Mouse (Mus musculus): ENCODE data around the gene Fchsd2. TPM values are rescaled to one million over a fixed set of nuclear protein-coding genes. Genes with fewer than 3 reads are reported as not detected.

Fchsd2 gene
- polyA plus RNA-seq (2015; fragmentation: Nextera tagmentation; extraction: Ambion mirVana): 14.8 and 15.8 TPM in 2 replicates

DNA sequence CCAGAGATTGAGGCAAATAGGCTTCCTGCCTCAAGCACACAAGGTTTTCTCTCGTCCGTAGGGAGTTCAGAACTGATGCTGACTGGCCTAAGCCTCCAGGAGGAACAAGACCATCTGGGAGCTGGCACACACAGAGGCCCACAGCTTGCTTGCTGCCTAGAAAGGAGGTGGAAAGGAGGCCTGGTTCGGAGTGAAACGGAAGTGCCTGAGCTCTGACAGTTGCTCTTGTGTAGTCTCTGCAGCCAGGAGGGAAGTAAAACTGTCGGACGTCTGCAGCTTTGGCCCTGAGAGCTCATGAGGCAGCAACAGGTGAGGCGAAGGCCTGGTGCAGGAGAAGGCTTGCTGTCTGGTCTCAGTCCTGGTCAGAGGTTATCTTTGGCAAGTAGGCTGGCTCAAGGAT is at the start of gene Fchsd2:
Fchsd2 (plus strand) TSS at position 246 of the 400 bp plus-strand sequence.
- H3K4me1 ChIP-seq (replicated peaks): peaks cover 49% of the 10 kb centered on the region
- ATAC-seq (replicated peaks; ENCODE audit: insufficient number of reproducible peaks, insufficient read depth, low FRiP score, low read depth): no peak
- H3K27ac ChIP-seq: peak within 1 kb of the TSS; percentile 39; the same call in 1 of the 2 replicates
- H3K27me3 ChIP-seq: no peaks in the 10 kb centered on the region
- H3K9ac ChIP-seq: no peak within 1 kb of the TSS
- WGBS: 56% methylated on average over 7 of the region's 7 CpGs
- H3K4me2 ChIP-seq: peak within 1 kb of the TSS; percentile 4; the same call in 1 of the 2 replicates
- H3K9me3 ChIP-seq (replicated peaks): no peaks in the 10 kb centered on the region
- H3K4me3 ChIP-seq: no peak within 1 kb of the TSS
- H3K36me3 ChIP-seq: no peaks in the 10 kb centered on the region

DNA sequence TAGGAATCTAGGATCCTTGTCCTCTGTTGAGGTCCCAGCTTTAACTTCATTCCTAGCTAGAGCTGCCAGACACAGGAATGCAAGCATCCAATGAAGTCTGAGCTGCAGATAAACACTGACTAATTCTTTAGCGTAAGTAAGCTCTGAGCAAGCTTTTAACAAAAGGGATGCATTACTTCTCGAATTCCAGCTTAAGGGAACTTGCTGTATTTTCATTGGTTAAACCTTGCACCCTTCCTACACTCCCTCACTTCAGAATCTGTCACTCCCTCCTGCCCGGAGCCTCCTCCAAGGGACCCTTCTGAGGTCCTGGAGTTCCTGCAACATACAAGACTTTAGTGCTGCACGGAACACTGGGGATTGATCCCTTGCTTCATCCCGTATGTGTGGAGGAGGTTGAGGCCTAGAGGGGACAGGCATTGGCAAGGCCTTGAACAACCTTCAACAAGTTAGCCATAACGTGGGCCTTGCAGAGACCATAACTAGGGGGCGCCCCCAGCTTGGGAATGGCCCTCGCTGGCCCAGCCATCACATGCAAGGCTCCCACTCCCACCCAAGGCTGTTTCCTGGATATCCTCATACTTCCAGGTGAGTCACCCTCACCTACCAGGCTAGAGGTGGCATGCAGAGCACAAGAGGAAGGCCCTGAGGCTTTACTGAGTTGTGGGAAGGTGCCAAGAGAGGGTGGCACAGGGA is 48.7 kb upstream of the Fchsd2 start:
- Histone ChIP-seq H3K9ac (no peak overlapping the region), H3K4me1 (replicated peaks) (peaks cover 23% of the 10 kb centered on the region), H3K4me3 (no peak overlapping the region), H3K27ac (no peak overlapping the region), H3K36me3 (no peaks in the 10 kb centered on the region), H3K27me3 (no peaks in the 10 kb centered on the region), H3K9me3 (replicated peaks) (no peaks in the 10 kb centered on the region), H3K4me2 (no peak overlapping the region)
- no peak for ATAC-seq (replicated peaks; ENCODE audit: insufficient number of reproducible peaks, insufficient read depth, low FRiP score, low read depth)
- WGBS: 60% methylated on average over 8 of the region's 8 CpGs

DNA sequence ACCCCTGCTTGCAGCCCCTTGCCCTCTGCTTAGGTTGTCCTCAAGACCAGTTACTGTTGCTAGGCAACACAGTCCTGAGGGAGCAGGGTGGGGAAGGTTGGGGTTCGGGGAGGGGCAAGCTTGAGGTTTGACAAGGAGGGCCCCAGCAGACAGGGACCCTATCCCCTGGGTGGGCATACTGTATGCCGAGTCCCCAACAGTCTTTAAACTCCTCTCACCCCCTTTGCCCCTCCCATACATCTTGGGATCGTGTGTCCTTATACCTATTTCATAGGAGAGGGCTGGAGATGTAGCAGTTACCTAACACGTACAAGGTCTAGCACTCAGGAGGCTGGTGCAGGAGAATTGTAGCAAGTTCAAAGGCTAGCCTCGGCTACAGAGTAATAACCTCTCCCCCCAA is 44.4 kb upstream of the Fchsd2 start:
- ATAC-seq (replicated peaks; ENCODE audit: insufficient number of reproducible peaks, insufficient read depth, low FRiP score, low read depth): no peak
- H3K4me2 ChIP-seq: no peak overlapping the region
- H3K4me1 ChIP-seq (replicated peaks): peaks cover 27% of the 10 kb centered on the region
- no peaks in the 10 kb centered on the region for H3K36me3 ChIP-seq
- H3K4me3 ChIP-seq: no peak overlapping the region
- H3K9ac ChIP-seq: no peak overlapping the region
- H3K9me3 ChIP-seq (replicated peaks): no peaks in the 10 kb centered on the region
- no peak overlapping the region for H3K27ac ChIP-seq
- no peaks in the 10 kb centered on the region for H3K27me3 ChIP-seq
- 75% methylated on average over 5 of the region's 5 CpGs for WGBS

DNA sequence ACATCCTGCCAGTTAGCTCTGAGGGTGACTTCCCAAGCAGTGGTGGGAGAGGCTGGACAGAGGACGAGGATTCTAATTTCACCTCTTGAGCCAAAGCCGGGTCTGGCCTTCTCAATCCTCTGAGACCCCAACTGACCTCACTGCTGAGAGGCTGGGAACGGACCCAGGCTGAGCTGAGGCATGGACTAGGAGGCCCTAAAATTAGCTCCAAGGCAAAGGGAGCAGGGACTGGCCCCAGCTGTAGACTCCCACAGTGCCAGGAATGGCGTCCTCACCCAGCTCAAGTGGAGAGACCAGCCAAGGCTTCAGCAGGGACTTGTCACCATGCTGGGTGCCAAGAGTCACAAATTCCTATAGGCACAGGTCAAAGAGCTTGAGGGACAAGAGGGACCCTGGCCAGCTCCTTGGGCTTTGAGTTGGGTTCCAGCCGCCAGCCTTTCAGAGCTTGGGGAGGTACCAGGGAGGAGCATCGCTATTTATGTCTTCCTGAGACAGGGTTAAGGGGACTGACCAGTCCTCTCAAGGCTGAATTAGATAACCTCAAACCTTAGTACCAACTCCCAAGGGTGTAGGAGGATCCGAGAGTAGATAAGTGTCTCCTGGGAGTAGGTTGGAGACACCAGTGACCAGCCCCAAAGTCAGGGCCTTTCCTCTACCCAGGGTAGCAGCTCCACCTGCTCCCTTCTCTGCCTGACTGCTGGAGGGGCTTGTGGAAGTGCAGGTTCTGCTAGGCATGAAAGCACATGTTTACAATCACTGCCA is 43.2 kb upstream of the Fchsd2 start:
- Histone ChIP-seq H3K9ac (no peak overlapping the region), H3K27me3 (no peaks in the 10 kb centered on the region), H3K27ac (no peak overlapping the region), H3K9me3 (replicated peaks) (no peaks in the 10 kb centered on the region), H3K4me3 (no peak overlapping the region), H3K36me3 (no peaks in the 10 kb centered on the region), H3K4me2 (no peak overlapping the region), H3K4me1 (replicated peaks) (peaks cover 22% of the 10 kb centered on the region)
- ATAC-seq (replicated peaks; ENCODE audit: insufficient number of reproducible peaks, insufficient read depth, low FRiP score, low read depth): no peak
- WGBS: 56% methylated on average over 7 of the region's 7 CpGs

DNA sequence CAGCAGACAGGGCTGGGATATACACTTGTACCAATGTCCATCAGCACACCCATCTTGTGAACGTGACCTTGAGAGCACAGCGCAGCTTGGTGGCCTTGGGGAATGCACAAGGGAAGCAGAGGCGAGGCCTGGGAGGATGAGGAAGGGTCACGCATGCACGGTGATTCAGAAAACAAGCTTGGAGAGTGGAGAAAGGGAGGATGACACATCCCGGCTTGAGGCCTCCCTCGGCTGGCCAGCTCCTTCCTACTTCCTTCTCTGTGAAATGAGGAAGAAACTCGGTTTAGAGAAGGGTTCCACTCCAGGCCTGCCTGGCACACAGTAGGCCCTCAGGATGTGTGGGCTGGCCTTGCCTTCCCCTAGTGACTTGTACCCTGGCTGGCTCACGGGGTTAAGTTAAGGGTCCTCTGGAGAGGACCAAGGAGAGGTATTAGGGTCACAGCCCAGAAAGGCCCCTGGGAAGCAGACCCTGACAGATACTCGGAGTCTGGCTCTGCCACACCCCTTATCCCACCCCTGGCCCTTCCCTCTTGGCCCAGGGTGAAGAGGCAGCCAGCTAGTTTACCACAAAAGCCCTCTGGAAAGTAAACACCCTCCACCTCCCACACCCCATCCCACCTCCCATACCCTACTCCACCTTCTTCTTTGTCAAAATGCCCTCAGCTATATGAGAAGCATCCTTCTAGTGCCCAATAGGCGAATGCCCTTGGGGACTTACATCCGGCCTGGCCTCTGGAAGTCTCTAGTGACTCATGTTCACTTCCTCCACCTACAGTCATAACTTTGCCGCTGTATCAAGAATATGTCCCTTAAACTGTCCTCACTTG is 41.7 kb upstream of the Fchsd2 start:
- no peaks in the 10 kb centered on the region for H3K27me3 ChIP-seq
- H3K36me3 ChIP-seq: no peaks in the 10 kb centered on the region
- no peak overlapping the region for H3K9ac ChIP-seq
- no peaks in the 10 kb centered on the region for H3K9me3 ChIP-seq (replicated peaks)
- peak overlapping the region; percentile 58 for H3K27ac ChIP-seq
- 63% methylated on average over 13 of the region's 13 CpGs for WGBS
- 0 out of 2 replicates have a peak, but pooled peaks have one; percentile 21 for ATAC-seq (replicated peaks; ENCODE audit: insufficient number of reproducible peaks, insufficient read depth, low FRiP score, low read depth)
- no peak overlapping the region for H3K4me3 ChIP-seq
- H3K4me1 ChIP-seq (replicated peaks): peaks cover 18% of the 10 kb centered on the region
- no peak overlapping the region for H3K4me2 ChIP-seq

DNA sequence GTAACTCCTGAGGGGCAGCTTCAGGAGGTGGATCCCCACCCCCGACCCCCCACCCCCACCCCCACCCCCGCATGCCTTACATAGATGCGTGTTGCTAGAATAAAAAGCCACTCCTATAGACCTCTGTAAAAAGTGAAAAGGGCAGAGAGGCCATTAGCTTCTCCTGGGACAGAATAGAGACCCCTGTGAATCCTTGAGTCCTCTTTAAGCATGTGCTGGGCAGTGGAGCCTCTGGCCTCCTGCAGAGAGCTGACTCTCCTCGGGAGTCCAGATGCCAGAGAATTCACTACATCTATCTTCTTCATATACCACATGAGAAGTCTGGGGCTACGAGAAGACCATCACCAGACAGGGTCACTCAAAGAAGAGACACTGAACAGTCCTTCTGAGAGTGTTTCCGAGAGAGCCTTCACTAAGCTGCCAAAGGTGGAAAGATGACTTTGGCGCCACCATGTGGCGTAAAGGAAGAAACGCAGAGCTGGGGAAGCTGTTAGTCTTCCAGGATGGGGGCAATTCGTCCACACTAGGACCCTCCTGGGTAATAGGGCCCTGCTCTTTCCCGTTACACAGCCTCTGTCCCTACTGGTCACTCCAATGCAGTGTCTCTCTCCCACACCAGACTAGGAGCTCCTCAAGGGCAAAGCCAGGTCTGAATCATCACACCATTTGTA is 41.0 kb upstream of the Fchsd2 start:
- 13% methylated on average over 11 of the region's 11 CpGs for WGBS
- ATAC-seq (replicated peaks; ENCODE audit: insufficient number of reproducible peaks, insufficient read depth, low FRiP score, low read depth): peak; percentile 71
- no peak overlapping the region for H3K9ac ChIP-seq

DNA sequence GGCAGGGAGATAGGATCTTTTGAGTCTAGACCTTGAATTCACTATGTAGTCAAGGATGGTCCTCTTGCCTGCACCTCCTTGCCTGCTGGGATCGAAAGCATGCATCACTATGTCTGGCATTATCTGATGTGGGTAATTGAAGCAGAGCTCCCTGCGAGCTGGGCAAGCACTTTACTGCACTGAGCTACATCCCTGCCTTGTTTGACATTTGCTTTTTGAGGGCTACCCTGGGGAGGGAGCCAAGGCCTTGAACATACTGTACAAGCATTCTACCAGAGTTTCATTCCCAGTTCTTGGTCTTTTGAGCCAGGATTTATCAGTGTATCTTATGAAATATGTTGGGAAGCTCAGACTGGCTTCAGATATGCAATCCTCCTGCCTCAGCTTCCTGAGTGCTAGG is 39.5 kb upstream of the Fchsd2 start:
- ATAC-seq (replicated peaks; ENCODE audit: insufficient number of reproducible peaks, insufficient read depth, low FRiP score, low read depth): no peak
- H3K4me1 ChIP-seq (replicated peaks): peaks cover 18% of the 10 kb centered on the region
- no peaks in the 10 kb centered on the region for H3K36me3 ChIP-seq
- H3K9ac ChIP-seq: no peak overlapping the region
- no peak overlapping the region for H3K4me2 ChIP-seq
- no peaks in the 10 kb centered on the region for H3K27me3 ChIP-seq
- 52% methylated on average over 2 of the region's 2 CpGs for WGBS
- H3K27ac ChIP-seq: no peak overlapping the region
- no peaks in the 10 kb centered on the region for H3K9me3 ChIP-seq (replicated peaks)
- no peak overlapping the region for H3K4me3 ChIP-seq

More for the DNA sequence above, 41.0 kb upstream of the Fchsd2 start:
- Histone ChIP-seq H3K36me3 (no peaks in the 10 kb centered on the region), H3K27me3 (no peaks in the 10 kb centered on the region), H3K9me3 (replicated peaks) (no peaks in the 10 kb centered on the region), H3K27ac (peak overlapping the region; percentile 58), H3K4me2 (no peak overlapping the region), H3K4me3 (no peak overlapping the region), H3K4me1 (replicated peaks) (peaks cover 18% of the 10 kb centered on the region)

DNA sequence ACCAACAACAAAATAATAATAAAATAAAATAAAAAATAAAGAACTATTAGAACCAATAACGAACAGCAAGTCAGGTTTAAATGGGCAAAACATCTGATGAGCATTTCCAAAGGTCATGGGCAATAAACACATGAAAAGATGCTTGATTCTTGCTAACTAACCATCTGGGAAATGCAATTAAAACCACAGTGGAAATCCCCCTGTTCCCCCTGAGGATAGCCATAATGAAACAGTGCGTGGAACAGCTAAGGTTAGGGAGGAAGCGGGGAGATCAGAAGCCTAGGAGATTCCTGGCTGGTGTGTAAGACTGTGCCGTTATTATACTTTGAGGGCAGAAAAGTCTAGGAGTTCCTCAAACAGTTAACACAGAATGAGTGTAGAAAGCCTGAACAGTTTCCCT is 35.4 kb upstream of the Fchsd2 start:
- H3K4me2 ChIP-seq: no peak overlapping the region
- ATAC-seq (replicated peaks; ENCODE audit: insufficient number of reproducible peaks, insufficient read depth, low FRiP score, low read depth): no peak
- no peaks in the 10 kb centered on the region for H3K36me3 ChIP-seq
- H3K9ac ChIP-seq: no peak overlapping the region
- no peaks in the 10 kb centered on the region for H3K9me3 ChIP-seq (replicated peaks)
- no peak overlapping the region for H3K27ac ChIP-seq
- H3K27me3 ChIP-seq: no peaks in the 10 kb centered on the region
- H3K4me3 ChIP-seq: no peak overlapping the region
- 69% methylated on average over 4 of the region's 4 CpGs for WGBS
- 0 out of 2 replicates have a peak, but pooled peaks cover 3% of the 10 kb centered on the region for H3K4me1 ChIP-seq (replicated peaks)

DNA sequence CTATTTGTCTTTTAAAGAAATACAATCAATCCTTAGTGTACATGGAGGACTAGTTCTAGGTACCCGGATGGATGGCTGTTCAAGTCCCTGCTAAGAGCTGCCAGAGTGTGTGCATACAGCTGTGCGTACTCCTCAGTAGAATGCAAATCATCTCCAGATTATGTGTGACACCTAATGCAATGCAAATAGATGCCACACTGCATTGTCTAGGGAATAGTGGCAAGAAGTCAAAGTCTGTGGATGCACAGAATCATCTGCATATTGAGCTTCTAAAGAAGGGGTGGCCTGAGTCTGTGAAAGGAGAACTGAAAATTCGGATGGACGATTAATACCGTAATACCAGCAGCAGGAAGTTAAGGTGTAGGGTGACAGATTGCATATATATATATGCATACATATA is 33.5 kb upstream of the Fchsd2 start:
- 87% methylated on average over 5 of the region's 5 CpGs for WGBS
- H3K27ac ChIP-seq: no peak overlapping the region
- ATAC-seq (replicated peaks; ENCODE audit: insufficient number of reproducible peaks, insufficient read depth, low FRiP score, low read depth): no peak
- H3K36me3 ChIP-seq: no peaks in the 10 kb centered on the region
- H3K9me3 ChIP-seq (replicated peaks): no peaks in the 10 kb centered on the region
- no peak overlapping the region for H3K9ac ChIP-seq
- no peak overlapping the region for H3K4me3 ChIP-seq
- no peaks in the 10 kb centered on the region for H3K27me3 ChIP-seq
- H3K4me2 ChIP-seq: no peak overlapping the region
- 0 out of 2 replicates have a peak, but pooled peaks cover 3% of the 10 kb centered on the region for H3K4me1 ChIP-seq (replicated peaks)

DNA sequence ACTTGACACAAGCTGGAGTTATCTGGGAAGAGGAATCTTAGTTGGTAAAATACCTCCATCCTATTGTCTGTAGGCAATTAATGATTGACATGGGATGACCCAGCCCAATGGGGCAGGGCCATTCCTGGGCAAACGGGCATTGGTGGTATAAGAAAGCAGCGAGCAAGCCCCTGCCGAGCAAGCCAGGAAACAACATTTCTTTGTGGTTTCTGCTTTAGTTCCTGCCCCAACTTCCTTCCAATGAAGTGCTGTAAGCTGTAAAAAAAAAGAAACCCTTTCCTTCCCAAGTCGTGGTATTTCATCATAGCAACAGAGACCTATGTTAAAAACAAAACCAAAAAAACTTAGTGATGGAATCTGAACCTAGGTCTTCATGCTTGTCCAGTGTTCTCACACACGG is 32.2 kb upstream of the Fchsd2 start:
- Histone ChIP-seq H3K4me1 (replicated peaks) (0 out of 2 replicates have a peak, but pooled peaks cover 3% of the 10 kb centered on the region), H3K4me3 (no peak overlapping the region), H3K9ac (no peak overlapping the region), H3K27ac (no peak overlapping the region), H3K27me3 (no peaks in the 10 kb centered on the region), H3K4me2 (no peak overlapping the region), H3K36me3 (no peaks in the 10 kb centered on the region), H3K9me3 (replicated peaks) (no peaks in the 10 kb centered on the region)
- no peak for ATAC-seq (replicated peaks; ENCODE audit: insufficient number of reproducible peaks, insufficient read depth, low FRiP score, low read depth)
- 62% methylated on average over 5 of the region's 5 CpGs for WGBS

Measured in heart, embryonic 15.5 days (tissue).